Mouse (Mus musculus) CH12.LX (cell line): ENCODE measurements around the gene Myo1g. TPM values are rescaled to one million over a fixed set of nuclear protein-coding genes. Genes with fewer than 3 reads are reported as not detected.

Source experiments
- DNase-seq: peaks from one replicate; pipeline ENCODE4 v3.0.0-alpha.2; 2013; ENCODE audit errors: extremely low read depth
- H3K27ac ChIP-seq: 2 replicates; pipeline ENCODE4 v1.5.1; 2012; ENCODE audit warnings: low read depth, mild to moderate bottlenecking, control low read depth, moderate library complexity; ENCODE audit not compliant: insufficient read depth
- H3K27me3 ChIP-seq: replicated peaks from 2 replicates; pipeline ENCODE3; 2012; ENCODE audit warnings: inconsistent platforms
- H3K36me3 ChIP-seq, 2 experiments: replicated peaks in 1 of 2; 2 replicates each; pipeline versions ENCODE3 to v1.6.1; 2012; ENCODE audit warnings: inconsistent platforms in 1 of 2, low read length in 1 of 2, mild to moderate bottlenecking in 1 of 2, mixed read lengths in 1 of 2, moderate library complexity in 1 of 2; ENCODE audit not compliant: control insufficient read depth in 1 of 2, insufficient read depth in 1 of 2
- H3K4me1 ChIP-seq, 2 experiments: 2 replicates each; pipeline ENCODE4 v1.6.1; 2012; ENCODE audit warnings: inconsistent platforms in 1 of 2, moderate library complexity in 1 of 2; ENCODE audit not compliant: insufficient read depth in 2 of 2, control insufficient read depth in 1 of 2
- H3K4me2 ChIP-seq: 2 replicates; pipeline ENCODE4 v1.6.1; 2012; ENCODE audit warnings: low read depth, mild to moderate bottlenecking, control low read depth; ENCODE audit not compliant: poor library complexity, insufficient read depth, severe bottlenecking
- H3K4me3 ChIP-seq, 3 experiments: fragments of 150-350 bp in 1 of 3; sonication (generic) in 1 of 3; replicated peaks in 1 of 3; 2 replicates each; pipeline versions ENCODE3 to v1.5.1; 2011 to 2012; ENCODE audit warnings: low read depth in 2 of 3, low read length in 2 of 3, mild to moderate bottlenecking in 2 of 3, moderate library complexity in 2 of 3, control low read depth in 1 of 3, improper control_type of control experiment in 1 of 3, inconsistent platforms in 1 of 3, mixed read lengths in 1 of 3; ENCODE audit not compliant: poor library complexity in 1 of 3
- H3K79me2 ChIP-seq: replicated peaks from 2 replicates; pipeline ENCODE4 v1.6.1; 2012; ENCODE audit warnings: mild to moderate bottlenecking, moderate library complexity; ENCODE audit not compliant: control insufficient read depth, poor library complexity, insufficient read depth, severe bottlenecking; ENCODE audit errors: extremely low read depth
- H3K9ac ChIP-seq: 2 replicates; pipeline ENCODE4 v1.6.1; 2012; ENCODE audit warnings: low read depth, mild to moderate bottlenecking, control low read depth, moderate library complexity; ENCODE audit not compliant: insufficient read depth
- H3K9me3 ChIP-seq: replicated peaks from 2 replicates; pipeline ENCODE3; 2012; ENCODE audit warnings: low read length, inconsistent platforms, mixed read lengths
- BHLHE40 ChIP-seq: IDR thresholded peaks from 2 replicates; pipeline ENCODE4 v1.6.1; 2011; ENCODE audit warnings: mild to moderate bottlenecking, low read depth, low read length, improper control_type of control experiment
- CTCF ChIP-seq, 2 experiments: IDR thresholded peaks in 1 of 2; conservative IDR thresholded peaks in 1 of 2; 2 replicates each; pipeline ENCODE4 v1.5.1; 2011 to 2012; ENCODE audit warnings: low read depth in 2 of 2, low read length in 2 of 2, improper control_type of control experiment in 1 of 2, inconsistent platforms in 1 of 2, mild to moderate bottlenecking in 1 of 2, moderate library complexity in 1 of 2
- E2F4 ChIP-seq: IDR thresholded peaks from 2 replicates; pipeline ENCODE4 v1.6.1; 2011; ENCODE audit warnings: low read depth, low read length, improper control_type of control experiment; ENCODE audit not compliant: insufficient replicate concordance
- ELF1 ChIP-seq: IDR thresholded peaks from 2 replicates; pipeline ENCODE4 v1.6.1; 2014; ENCODE audit warnings: low read depth, mild to moderate bottlenecking, inconsistent platforms, low read length, improper control_type of control experiment
- IRF4 ChIP-seq: IDR thresholded peaks from 2 replicates; pipeline ENCODE4 v1.6.1; 2014; ENCODE audit warnings: low read depth, mild to moderate bottlenecking, inconsistent platforms, low read length, improper control_type of control experiment
- MXI1 ChIP-seq: IDR thresholded peaks from 2 replicates; pipeline ENCODE4 v1.6.1; 2011; ENCODE audit warnings: mild to moderate bottlenecking, low read depth, low read length, improper control_type of control experiment
- NRF1 ChIP-seq: IDR thresholded peaks from 2 replicates; pipeline ENCODE4 v1.6.1; 2014; ENCODE audit warnings: low read depth, mild to moderate bottlenecking, inconsistent platforms, low read length, improper control_type of control experiment, moderate library complexity
- PAX5 ChIP-seq: IDR thresholded peaks from 2 replicates; pipeline ENCODE4 v1.6.1; 2012; ENCODE audit warnings: low read length, inconsistent platforms, mixed read lengths
- SIN3A ChIP-seq: IDR thresholded peaks from 2 replicates; pipeline ENCODE4 v1.6.1; 2012; ENCODE audit warnings: low read length, improper control_type of control experiment, inconsistent platforms
- SMC3 ChIP-seq: IDR thresholded peaks from 2 replicates; pipeline ENCODE4 v1.6.1; 2011; ENCODE audit warnings: low read depth, low read length, improper control_type of control experiment
- UBTF ChIP-seq: IDR thresholded peaks from 2 replicates; pipeline ENCODE4 v1.6.1; 2012; ENCODE audit warnings: low read depth, mild to moderate bottlenecking, inconsistent platforms, low read length, improper control_type of control experiment, moderate library complexity
- USF1 ChIP-seq: IDR thresholded peaks from 2 replicates; pipeline ENCODE4 v1.6.1; 2014; ENCODE audit warnings: low read depth, mild to moderate bottlenecking, inconsistent platforms, low read length, improper control_type of control experiment
- ZMIZ1 ChIP-seq: IDR thresholded peaks from 2 replicates; pipeline ENCODE4 v1.6.1; 2012; ENCODE audit warnings: low read depth, mild to moderate bottlenecking, inconsistent platforms, low read length, improper control_type of control experiment
- dilution Hi-C: fragments of 300-500 bp; cut with MboI; formaldehyde crosslinking; loops from 2 replicates; pipeline ENCODE4 v1.14.3; 2020; ENCODE audit warnings: low sequenced_read_pairs; ENCODE audit not compliant: extremely low pct_unique_long_range_greater_than_20kb, extremely low pct_ligation_motif_present
- in situ Hi-C: fragments of 300-500 bp; cut with MboI; formaldehyde crosslinking; loops from 3 replicates; pipeline ENCODE4 v1.14.3; 2019; ENCODE audit warnings: low sequenced_read_pairs, low pct_ligation_motif_present, low pct_unique_long_range_greater_than_20kb, mixed read lengths
- polyA plus RNA-seq: library from polyadenylated mRNA; unstranded; fragments of >175 nt; gene quantifications from 2 replicates; pipeline ENCODE4 v1.2.1, GENCODE M21; 2012; ENCODE audit warnings: low read depth; ENCODE audit not compliant: insufficient read length
- total RNA-seq, 2 experiments: library from RNA; depleted of rRNA; stranded (reverse); fragments of 300-350 nt in 1 of 2; fragments of >200 nt in 1 of 2; gene quantifications; 2 replicates each; pipeline ENCODE4 v1.2.3; 2012 to 2014

The Myo1g gene
- total and polyA plus RNA-seq, 3 experiments: 268 to 335 (median 284) TPM

GRCm38 (mm10) chr11:6474874-6475731, 45.7 kb downstream of the Myo1g start:
- Histone ChIP-seq H3K9ac (peak overlapping the region; percentile 97), H3K4me2 (peak overlapping the region; percentile 100), H3K79me2 (peaks cover 53% of the 10 kb centered on the region), H3K9me3 (no peaks in the 10 kb centered on the region), H3K27ac (peak overlapping the region; percentile 81), H3K36me3 (peaks cover 8 to 34% of the 10 kb centered on the region in 2 experiments), H3K4me1 (peaks cover 3 to 23% of the 10 kb centered on the region in 2 experiments; a peak in 3 of 4 replicates), H3K27me3 (no peaks in the 10 kb centered on the region), H3K4me3 (peak overlapping the region; percentile 66 to 97 (median 76))
- TF ChIP-seq ELF1: 0 out of 2 replicates have a peak, but pooled peaks have one; percentile 24
- TF ChIP-seq IRF4: no peak
- TF ChIP-seq CTCF (conservative IDR thresholded peaks at IDR 0.05 in 1 of 2, IDR thresholded peaks at IDR 0.05 in 1 of 2; ENCODE audit: low read depth in 2 of 2, low read length in 2 of 2): no peak
- TF ChIP-seq NRF1: peak; percentile 62
- TF ChIP-seq UBTF: 0 out of 2 replicates have a peak, but pooled peaks have one; percentile 89
- peak; percentile 7; the same call in 1 of the 2 replicates for TF ChIP-seq SIN3A
- no peak for TF ChIP-seq PAX5
- no peak for TF ChIP-seq USF1
- TF ChIP-seq E2F4: no peak
- TF ChIP-seq ZMIZ1: no peak
- DNase-seq: peak; percentile 54
- in situ Hi-C loops: loop anchor here (25.0 kb wide), 1 partner anchor 287 kb away; no protein-coding TSS in a partner anchor
- dilution Hi-C loops: no loop called here

- dilution Hi-C loops: no loop called here
- Histone ChIP-seq H3K27me3 (no peaks in the 10 kb centered on the region), H3K4me1 (peaks cover 3 to 30% of the 10 kb centered on the region in 2 experiments; a peak in 3 of 4 replicates), H3K36me3 (peaks cover 8 to 38% of the 10 kb centered on the region in 2 experiments), H3K9me3 (no peaks in the 10 kb centered on the region), H3K4me3 (peak overlapping the region; percentile 66 to 97 (median 76)), H3K9ac (peak overlapping the region; percentile 97), H3K4me2 (peak overlapping the region; percentile 100), H3K79me2 (peaks cover 57% of the 10 kb centered on the region), H3K27ac (no peak overlapping the region)
- in situ Hi-C loops: loop anchor here (25.0 kb wide), 1 partner anchor 288 kb away; no protein-coding TSS in a partner anchor
- no peak for DNase-seq
- 0 out of 2 replicates have a peak, but pooled peaks have one; percentile 58 for TF ChIP-seq SIN3A
- no peak for TF ChIP-seq BHLHE40
- TF ChIP-seq SMC3: no peak
- 0 out of 2 replicates have a peak, but pooled peaks have one; percentile 8 for TF ChIP-seq MXI1
These were observed 46.4 kb downstream of the Myo1g start for GRCm38 (mm10) chr11:6474381-6474780.
